Mouse (Mus musculus) E14TG2a.4 (cell line): ENCODE results near the gene 1700123O20Rik.

Source experiments
- CTCF ChIP-seq: conservative IDR thresholded peaks from 2 replicates; pipeline ENCODE4 v1.5.1; 2014; ENCODE audit warnings: low read length
- NANOG ChIP-seq: IDR thresholded peaks from 2 replicates; pipeline ENCODE4 v1.6.1; 2014; ENCODE audit warnings: borderline replicate concordance, low read length, mixed read lengths
- POU5F1 ChIP-seq: IDR thresholded peaks from 2 replicates; pipeline ENCODE4 v1.6.1; 2014; ENCODE audit warnings: low read length, borderline replicate concordance

- no peak for TF ChIP-seq CTCF
- TF ChIP-seq POU5F1, result no peak
- no peak for TF ChIP-seq NANOG
Measured at GRCm38 (mm10) chr14:54640121-54640520, 45.9 kb upstream of the 1700123O20Rik start.
